Mouse (Mus musculus) cerebellum, adult 9-10 months (tissue): Measurements from ENCODE around the gene Ifi202b.
"Not testable (repeated sequence)": the region's sequence is repeated elsewhere in the genome, so short reads cannot be mapped to it uniquely, and the experiment has no call there.

ENCODE experiments used
- DNase-seq: peaks from one replicate; pipeline ENCODE4 v3.0.0; 2022

Gene Ifi202b

GRCm38 (mm10) chr1:173982694-173983305, at the start of gene Ifi202b:
Gene Ifi202b, minus strand, starts transcription at chr1:173982744.
- DNase-seq = not testable (repeated sequence)

GRCm38 (mm10) chr1:174031698-174032097, 49.2 kb upstream of the Ifi202b start, which contains the start of gene Ifi205:
Gene Ifi205, minus strand, starts transcription at chr1:174031810.
- DNase-seq = no peak

GRCm38 (mm10) chr1:174007050-174007449, 24.5 kb upstream of the Ifi202b start:
- DNase-seq = not testable (repeated sequence)

- not testable (repeated sequence) for DNase-seq
Measured at GRCm38 (mm10) chr1:174004352-174005109, 22.0 kb upstream of the Ifi202b start.

- DNase-seq = no peak
Measured at GRCm38 (mm10) chr1:173995003-173995402, 12.5 kb upstream of the Ifi202b start.

GRCm38 (mm10) chr1:173981038-173981437, 1.5 kb downstream of the Ifi202b start:
- not testable (repeated sequence) for DNase-seq

- DNase-seq = no peak
Measured at GRCm38 (mm10) chr1:173977622-173978021, 4.9 kb downstream of the Ifi202b start.

- DNase-seq = peak; percentile 0
Measured at GRCm38 (mm10) chr1:173973111-173973510, 9.4 kb downstream of the Ifi202b start.

- not testable (repeated sequence) for DNase-seq
Measured at GRCm38 (mm10) chr1:173961491-173961890, 21.1 kb downstream of the Ifi202b start.

GRCm38 (mm10) chr1:173959998-173960397, 22.5 kb downstream of the Ifi202b start:
- not testable (repeated sequence) for DNase-seq

GRCm38 (mm10) chr1:173955839-173956527, 26.6 kb downstream of the Ifi202b start:
- DNase-seq = not testable (repeated sequence)

- no peak for DNase-seq
Measured at GRCm38 (mm10) chr1:173955071-173955796, 27.3 kb downstream of the Ifi202b start.

- DNase-seq = no peak
Measured at GRCm38 (mm10) chr1:173953563-173953962, 29.0 kb downstream of the Ifi202b start.

GRCm38 (mm10) chr1:173949044-173949443, 33.5 kb downstream of the Ifi202b start:
- not testable (repeated sequence) for DNase-seq

- not testable (repeated sequence) for DNase-seq
Measured at GRCm38 (mm10) chr1:173942780-173943066, 39.8 kb downstream of the Ifi202b start.

GRCm38 (mm10) chr1:173941924-173942779, 40.4 kb downstream of the Ifi202b start, which contains the start of the genes Mndal and Ifi203:
Gene Mndal, minus strand, starts transcription at chr1:173942491.
Gene Ifi203, minus strand, starts transcription at chr1:173942672.
- DNase-seq = not testable (repeated sequence)

- DNase-seq = not testable (repeated sequence)
Measured at GRCm38 (mm10) chr1:173941522-173941921, 41.0 kb downstream of the Ifi202b start.

- not testable (repeated sequence) for DNase-seq
Measured at GRCm38 (mm10) chr1:173919279-173919678, 63.3 kb downstream of the Ifi202b start.

GRCm38 (mm10) chr1:173914559-173914958, 68.0 kb downstream of the Ifi202b start:
- no peak for DNase-seq

GRCm38 (mm10) chr1:173913256-173913791, 69.2 kb downstream of the Ifi202b start:
- DNase-seq = not testable (repeated sequence)
